Mouse (Mus musculus) MEL (cell line): Measurements from ENCODE around the gene Tbc1d2b.

Experiments used
- CTCF ChIP-seq, 3 experiments: IDR thresholded peaks in 2 of 3; conservative IDR thresholded peaks in 1 of 3; 2 replicates each; pipeline ENCODE4 v1.5.1; 2011 to 2012; ENCODE audit warnings: low read length in 3 of 3, low read depth in 2 of 3, mild to moderate bottlenecking in 2 of 3, improper control_type of control experiment in 1 of 3, inconsistent platforms in 1 of 3, mixed read lengths in 1 of 3, moderate library complexity in 1 of 3; ENCODE audit not compliant: control insufficient read depth in 1 of 3, insufficient read depth in 1 of 3, poor library complexity in 1 of 3, severe bottlenecking in 1 of 3
- E2F4 ChIP-seq: IDR thresholded peaks from 2 replicates; pipeline ENCODE4 v1.6.1; 2011; ENCODE audit warnings: low read depth, low read length, improper control_type of control experiment, borderline replicate concordance
- EP300 ChIP-seq, 2 experiments: IDR thresholded peaks; 2 replicates each; pipeline ENCODE4 v1.6.1; 2011; ENCODE audit warnings: improper control_type of control experiment in 2 of 2, low read length in 2 of 2, low read depth in 1 of 2, mild to moderate bottlenecking in 1 of 2
- JUND ChIP-seq: IDR thresholded peaks from 2 replicates; pipeline ENCODE4 v1.6.1; 2011; ENCODE audit warnings: low read depth, mild to moderate bottlenecking, improper control_type of control experiment, low read length
- POLR2A ChIP-seq, 2 experiments: IDR thresholded peaks; 2 replicates each; pipeline ENCODE4 v1.6.1; 2011 to 2012; ENCODE audit warnings: low read length in 2 of 2, mild to moderate bottlenecking in 2 of 2, control low read depth in 1 of 2, improper control_type of control experiment in 1 of 2, low read depth in 1 of 2, moderate library complexity in 1 of 2; ENCODE audit not compliant: control insufficient read depth in 1 of 2, insufficient read depth in 1 of 2, poor library complexity in 1 of 2
- POLR2AphosphoS2 ChIP-seq: IDR thresholded peaks from 2 replicates; pipeline ENCODE4 v1.6.1; 2011; ENCODE audit warnings: low read length, improper control_type of control experiment
- RAD21 ChIP-seq: IDR thresholded peaks from 2 replicates; pipeline ENCODE4 v1.6.1; 2011; ENCODE audit warnings: mild to moderate bottlenecking, low read depth, low read length, improper control_type of control experiment
- RCOR1 ChIP-seq: IDR thresholded peaks from 2 replicates; pipeline ENCODE4 v1.6.1; 2012; ENCODE audit warnings: low read depth, mild to moderate bottlenecking, inconsistent platforms, low read length, improper control_type of control experiment
- TCF12 ChIP-seq: IDR thresholded peaks from 2 replicates; pipeline ENCODE4 v1.6.1; 2014; ENCODE audit warnings: low read depth, mild to moderate bottlenecking, inconsistent platforms, low read length, improper control_type of control experiment, moderate library complexity
- USF2 ChIP-seq, 2 experiments: IDR thresholded peaks; 2 replicates each; pipeline ENCODE4 v1.6.1; 2011 to 2012; ENCODE audit warnings: improper control_type of control experiment in 2 of 2, low read length in 2 of 2, borderline replicate concordance in 1 of 2, inconsistent platforms in 1 of 2, low read depth in 1 of 2, mild to moderate bottlenecking in 1 of 2; ENCODE audit not compliant: insufficient read depth in 1 of 2

- TF ChIP-seq RCOR1 (no peak), POLR2AphosphoS2 (no peak), POLR2A (IDR thresholded peaks at IDR 0.05; ENCODE audit: control insufficient read depth in 1 of 2, insufficient read depth in 1 of 2, low read depth in 1 of 2, low read length in 2 of 2, poor library complexity in 1 of 2) (no peak), RAD21 (no peak), EP300 (IDR thresholded peaks at IDR 0.05; ENCODE audit: low read depth in 1 of 2, low read length in 2 of 2) (no peak), TCF12 (no peak), CTCF (IDR thresholded peaks at IDR 0.05 in 2 of 3, conservative IDR thresholded peaks at IDR 0.05 in 1 of 3; ENCODE audit: control insufficient read depth in 1 of 3, insufficient read depth in 1 of 3, low read depth in 2 of 3, low read length in 3 of 3, poor library complexity in 1 of 3, severe bottlenecking in 1 of 3) (no peak), E2F4 (no peak), USF2 (IDR thresholded peaks at IDR 0.05; ENCODE audit: borderline replicate concordance in 1 of 2, insufficient read depth in 1 of 2, low read depth in 1 of 2, low read length in 2 of 2) (no peak), JUND (no peak)
Measured at GRCm38 (mm10) chr9:90213127-90213526, 57.5 kb downstream of the Tbc1d2b start.
